Mouse (Mus musculus): ENCODE data around the gene Ldb3.

DNA sequence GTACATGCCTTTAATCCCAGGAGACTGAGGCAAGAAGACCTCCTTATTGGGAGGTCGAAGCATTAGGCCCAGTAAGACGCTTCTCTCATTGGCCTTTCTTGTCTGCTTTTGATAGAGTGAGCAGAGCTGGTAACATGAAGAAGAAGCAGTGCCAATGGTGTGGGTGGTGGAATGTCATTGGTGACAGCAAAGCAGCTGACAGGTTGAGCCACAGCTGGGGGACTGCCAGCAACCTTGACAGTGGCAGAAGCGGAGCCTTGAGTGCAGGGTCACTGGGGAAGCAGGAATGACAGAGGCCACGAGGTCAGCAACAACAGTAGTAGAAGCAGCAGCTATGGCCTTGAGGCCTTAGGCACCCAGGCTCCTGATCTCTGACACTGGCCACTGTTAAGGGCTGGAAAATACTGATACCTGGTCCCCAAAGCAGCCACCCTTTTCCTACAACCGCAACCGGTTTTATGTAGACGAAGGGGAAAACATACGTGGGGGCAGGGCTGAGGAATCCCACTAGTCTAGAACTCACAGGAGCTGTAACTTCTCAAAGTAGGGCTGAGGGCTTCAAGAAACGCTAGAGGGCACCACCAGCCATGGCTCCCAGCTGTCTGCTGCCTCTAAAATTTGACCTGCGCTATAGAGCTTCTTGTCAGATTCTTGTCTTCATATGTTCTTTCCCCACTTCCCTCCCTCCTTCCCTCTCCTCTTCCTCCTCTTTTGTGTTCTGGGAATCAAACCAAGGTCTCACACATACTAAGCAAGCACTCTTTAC, 32.3 kb upstream of the Ldb3 start:
- peak; percentile 39 for TF ChIP-seq CTCF (IDR thresholded peaks at IDR 0.05; ENCODE audit: borderline replicate concordance, insufficient read depth, low read length)
- no peak for TF ChIP-seq POLR2A (IDR thresholded peaks at IDR 0.05; ENCODE audit: low read depth, low read length)

Measured in embryonic fibroblast, embryonic 13.5 days (primary cell).